Mouse (Mus musculus) midbrain, embryonic 15.5 days (tissue): ENCODE measurements at regions not wholly inside any gene's neighbourhood (a gene's known extent, or its start where the extent isn't known, plus 50 kb on each side); places are given as distances from the start of the nearest gene placed in this dataset.
A peak's percentile ranks its signal among the peaks of the same experiment; 100 is the strongest.

Source experiments
- ATAC-seq: fragments of 200-750 bp; cut with Nextera tagmentation; replicated peaks from 2 replicates; pipeline ENCODE4 v1.8.0; 2017; ENCODE audit warnings: moderate TSS enrichment
- H3K27ac ChIP-seq: fragments of 300-500 bp; sonication (generic); 2 replicates; pipeline ENCODE4 v1.5.1; 2015; ENCODE audit warnings: mild to moderate bottlenecking, inconsistent platforms
- H3K27me3 ChIP-seq: fragments of 300-500 bp; sonication (generic); replicated peaks from 2 replicates; pipeline ENCODE4 v1.6.1; 2015; ENCODE audit warnings: inconsistent platforms
- H3K36me3 ChIP-seq: fragments of 300-500 bp; sonication (generic); replicated peaks from 2 replicates; pipeline ENCODE4 v1.6.1; 2015; ENCODE audit warnings: inconsistent platforms
- H3K4me1 ChIP-seq: fragments of 300-500 bp; sonication (generic); 2 replicates; pipeline ENCODE4 v1.6.1; 2015; ENCODE audit warnings: inconsistent platforms
- H3K4me2 ChIP-seq: fragments of 300-500 bp; sonication (generic); 2 replicates; pipeline ENCODE4 v1.6.1; 2015; ENCODE audit warnings: inconsistent platforms, mild to moderate bottlenecking, moderate library complexity
- H3K4me3 ChIP-seq: fragments of 300-500 bp; sonication (generic); 2 replicates; pipeline ENCODE4 v1.5.1; 2015; ENCODE audit warnings: mild to moderate bottlenecking, inconsistent platforms
- H3K9ac ChIP-seq: fragments of 300-500 bp; sonication (generic); 2 replicates; pipeline ENCODE4 v1.6.1; 2015; ENCODE audit warnings: mild to moderate bottlenecking, inconsistent platforms
- H3K9me3 ChIP-seq: fragments of 300-500 bp; sonication (generic); 2 replicates; pipeline ENCODE4 v1.6.1; 2016; ENCODE audit warnings: inconsistent platforms
- WGBS: fragments of 180-500 bp; shearing (Covaris S2); methylation state at CpG from one replicate; pipeline ENCODE4 v1.1.7; 2015; ENCODE audit warnings: mixed read lengths; 5-methylcytosine and 5-hydroxymethylcytosine counted together

DNA sequence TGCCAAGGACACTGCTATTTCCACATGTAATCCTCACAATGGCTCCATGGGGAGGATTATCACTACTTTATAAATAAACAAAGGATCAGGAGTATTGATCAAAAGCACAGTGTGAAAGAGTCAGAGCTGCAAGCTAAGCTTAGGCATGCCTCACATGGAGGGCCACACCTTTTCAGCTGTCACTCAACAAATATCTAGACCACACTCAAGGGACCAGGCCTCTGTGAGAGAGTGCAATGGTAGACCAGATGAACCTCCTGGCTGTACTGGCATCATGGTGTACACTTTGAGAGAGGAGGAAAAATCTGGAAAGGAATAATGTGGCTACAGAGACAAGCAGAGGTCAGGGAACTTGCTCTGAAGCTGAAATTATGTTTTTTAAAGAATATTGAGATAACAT, 276.6 kb downstream of the Ccser2 start:
- H3K4me1 ChIP-seq = no peaks in the 10 kb centered on the region
- H3K9ac ChIP-seq = no peak overlapping the region
- H3K9me3 ChIP-seq = no peaks in the 10 kb centered on the region
- H3K27me3 ChIP-seq = no peaks in the 10 kb centered on the region
- no peak for ATAC-seq
- no peak overlapping the region for H3K27ac ChIP-seq
- no peak overlapping the region for H3K4me2 ChIP-seq
- no peak overlapping the region for H3K4me3 ChIP-seq
- no peaks in the 10 kb centered on the region for H3K36me3 ChIP-seq

- no peak for ATAC-seq
- H3K4me1 ChIP-seq = no peaks in the 10 kb centered on the region
- 90% methylated on average over 2 of the region's 2 CpGs for WGBS
- no peaks in the 10 kb centered on the region for H3K27me3 ChIP-seq
- no peaks in the 10 kb centered on the region for H3K36me3 ChIP-seq
- H3K9ac ChIP-seq = no peak overlapping the region
- H3K27ac ChIP-seq = no peak overlapping the region
- no peak overlapping the region for H3K4me2 ChIP-seq
- H3K4me3 ChIP-seq = no peak overlapping the region
- H3K9me3 ChIP-seq = no peaks in the 10 kb centered on the region
Measured at GRCm38 (mm10) chr14:36691018-36691417, 277.6 kb downstream of the Ccser2 start.

GRCm38 (mm10) chr14:36658678-36659263, 309.8 kb downstream of the Ccser2 start:
- Histone ChIP-seq H3K27me3 (no peaks in the 10 kb centered on the region), H3K27ac (no peak overlapping the region), H3K9ac (no peak overlapping the region), H3K4me1 (no peaks in the 10 kb centered on the region), H3K36me3 (no peaks in the 10 kb centered on the region), H3K9me3 (no peaks in the 10 kb centered on the region), H3K4me3 (no peak overlapping the region), H3K4me2 (no peak overlapping the region)
- no peak for ATAC-seq
- 70% methylated on average over 1 of the region's 1 CpGs for WGBS

DNA sequence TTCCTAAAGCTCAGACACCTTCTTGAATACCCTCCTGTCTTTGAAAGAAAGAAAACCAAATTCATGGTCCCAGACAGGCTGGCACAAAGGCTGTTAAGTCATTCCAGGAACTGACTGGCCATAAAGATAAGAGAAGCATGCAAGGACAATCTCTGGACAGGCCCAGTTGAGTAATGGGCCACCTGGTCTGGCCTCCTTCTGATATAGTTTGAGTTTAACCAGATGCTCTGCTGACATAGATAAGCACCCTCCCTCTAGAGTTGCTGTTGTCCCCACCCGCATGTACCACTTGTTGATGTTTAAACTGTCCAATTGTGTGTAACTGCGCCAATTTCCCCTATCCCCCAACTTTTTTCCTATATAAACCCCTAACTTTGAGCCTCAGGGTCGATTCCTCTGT, 310.4 kb downstream of the Ccser2 start:
- peaks cover 4% of the 10 kb centered on the region for H3K4me1 ChIP-seq
- H3K9ac ChIP-seq = no peak overlapping the region
- no peak overlapping the region for H3K27ac ChIP-seq
- H3K27me3 ChIP-seq = no peaks in the 10 kb centered on the region
- H3K36me3 ChIP-seq = no peaks in the 10 kb centered on the region
- no peak for ATAC-seq
- H3K4me3 ChIP-seq = no peak overlapping the region
- H3K4me2 ChIP-seq = no peak overlapping the region
- no peaks in the 10 kb centered on the region for H3K9me3 ChIP-seq
- WGBS = 88% methylated on average over 3 of the region's 3 CpGs

- H3K4me1 ChIP-seq = peaks cover 7% of the 10 kb centered on the region
- H3K27me3 ChIP-seq = no peaks in the 10 kb centered on the region
- 2% methylated on average over 6 of the region's 6 CpGs for WGBS
- peak overlapping the region; percentile 43 for H3K27ac ChIP-seq
- no peak overlapping the region for H3K9ac ChIP-seq
- peak; percentile 96 for ATAC-seq
- H3K4me2 ChIP-seq = no peak overlapping the region
- H3K4me3 ChIP-seq = no peak overlapping the region
- no peaks in the 10 kb centered on the region for H3K36me3 ChIP-seq
- no peaks in the 10 kb centered on the region for H3K9me3 ChIP-seq
Measured at GRCm38 (mm10) chr14:36652982-36653557, 315.5 kb downstream of the Ccser2 start.

DNA sequence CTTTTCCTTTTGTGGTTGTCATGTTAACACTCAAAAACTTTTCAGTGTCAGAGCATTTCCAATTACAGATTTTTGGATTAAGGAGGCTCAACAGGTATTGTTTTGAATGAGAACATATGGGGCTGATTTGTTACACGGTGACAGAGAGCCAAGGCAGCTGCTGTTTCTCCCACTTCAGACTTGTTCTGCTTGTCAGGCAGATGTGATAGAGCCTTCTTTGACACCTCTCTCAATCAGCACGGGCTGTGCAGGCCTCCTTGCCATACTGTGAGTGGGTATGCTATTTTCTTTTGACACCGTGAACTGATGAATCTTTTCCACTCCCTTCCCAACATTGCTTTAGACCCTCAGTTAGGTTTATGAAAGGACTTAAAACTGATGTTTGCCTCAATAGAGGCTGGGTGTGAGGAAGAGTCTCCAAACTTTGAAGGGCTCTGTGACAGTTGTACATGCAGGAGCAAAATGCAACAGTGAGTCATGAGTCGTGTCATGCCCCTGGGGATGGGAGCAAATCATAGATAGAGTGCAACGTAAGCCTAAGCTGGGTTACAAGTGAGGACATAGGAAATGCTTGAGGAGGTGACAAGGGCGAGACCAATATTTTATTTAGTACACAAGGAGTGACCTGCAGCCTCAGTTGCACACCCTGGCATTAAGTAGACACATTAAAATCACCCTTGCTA, 317.4 kb downstream of the Ccser2 start:
- 55% methylated on average over 6 of the region's 6 CpGs for WGBS
- no peak for ATAC-seq

DNA sequence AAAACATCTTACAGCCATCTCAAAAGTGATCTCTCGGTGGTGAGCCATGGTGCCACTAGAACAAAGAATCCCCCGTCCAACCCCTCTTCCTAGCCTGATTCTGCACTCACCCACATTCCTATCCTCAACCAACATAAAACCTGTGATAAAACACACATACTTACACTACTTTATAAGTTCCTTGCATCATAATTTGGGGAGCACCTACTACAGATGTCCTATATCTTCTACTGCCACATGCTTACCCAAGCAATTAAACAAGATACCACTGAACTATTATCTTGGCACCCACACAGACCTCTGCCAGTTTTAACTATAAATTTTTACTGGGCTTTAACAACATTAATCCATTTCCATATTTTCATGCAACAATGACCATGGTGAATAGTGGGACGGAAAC, 321.9 kb downstream of the Ccser2 start:
- Histone ChIP-seq H3K4me1 (no peaks in the 10 kb centered on the region), H3K27ac (no peak overlapping the region), H3K4me3 (no peak overlapping the region), H3K4me2 (no peak overlapping the region), H3K27me3 (no peaks in the 10 kb centered on the region), H3K9me3 (no peaks in the 10 kb centered on the region), H3K36me3 (no peaks in the 10 kb centered on the region), H3K9ac (no peak overlapping the region)
- ATAC-seq = no peak
- WGBS = 85% methylated on average over 3 of the region's 3 CpGs

More for the DNA sequence above, 317.4 kb downstream of the Ccser2 start:
- Histone ChIP-seq H3K4me3 (no peak overlapping the region), H3K27me3 (no peaks in the 10 kb centered on the region), H3K4me1 (peaks cover 7% of the 10 kb centered on the region), H3K36me3 (no peaks in the 10 kb centered on the region), H3K4me2 (no peak overlapping the region), H3K27ac (no peak overlapping the region), H3K9ac (no peak overlapping the region), H3K9me3 (no peaks in the 10 kb centered on the region)

DNA sequence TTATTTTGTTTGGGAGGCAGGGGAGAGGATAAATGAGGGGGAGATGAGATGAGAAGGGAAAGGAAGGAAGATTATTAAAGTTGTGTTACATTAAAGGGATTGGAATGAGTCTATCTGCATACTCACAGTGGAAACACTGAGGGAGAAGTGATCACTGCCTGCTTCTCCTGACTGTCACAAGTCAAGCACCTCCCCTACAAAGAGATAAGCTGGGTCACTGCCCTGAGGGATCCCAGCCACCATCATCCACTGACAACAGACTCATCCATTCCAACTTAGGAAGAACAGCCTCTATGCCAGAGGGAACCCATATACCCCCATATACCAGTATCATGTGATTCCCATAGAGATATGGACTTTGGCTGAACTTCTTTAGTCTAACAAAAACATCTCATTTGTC, 322.3 kb downstream of the Ccser2 start:
- H3K9ac ChIP-seq = no peak overlapping the region
- no peaks in the 10 kb centered on the region for H3K36me3 ChIP-seq
- H3K27ac ChIP-seq = no peak overlapping the region
- no peak overlapping the region for H3K4me3 ChIP-seq
- no peaks in the 10 kb centered on the region for H3K4me1 ChIP-seq
- no peaks in the 10 kb centered on the region for H3K27me3 ChIP-seq
- no peak for ATAC-seq
- no peaks in the 10 kb centered on the region for H3K9me3 ChIP-seq
- no peak overlapping the region for H3K4me2 ChIP-seq

GRCm38 (mm10) chr14:36624822-36625221, 343.8 kb downstream of the Ccser2 start:
- Histone ChIP-seq H3K27ac (no peak overlapping the region), H3K27me3 (no peaks in the 10 kb centered on the region), H3K36me3 (no peaks in the 10 kb centered on the region), H3K9ac (no peak overlapping the region), H3K9me3 (no peaks in the 10 kb centered on the region), H3K4me1 (peaks cover 7% of the 10 kb centered on the region; the same call in 1 of the 2 replicates), H3K4me2 (no peak overlapping the region), H3K4me3 (no peak overlapping the region)
- no peak for ATAC-seq

- Histone ChIP-seq H3K27ac (no peak overlapping the region), H3K36me3 (no peaks in the 10 kb centered on the region), H3K4me3 (no peak overlapping the region), H3K27me3 (no peaks in the 10 kb centered on the region), H3K9ac (no peak overlapping the region), H3K4me1 (peaks cover 7% of the 10 kb centered on the region; the same call in 1 of the 2 replicates), H3K9me3 (no peaks in the 10 kb centered on the region), H3K4me2 (no peak overlapping the region)
- WGBS = 77% methylated on average over 1 of the region's 1 CpGs
- ATAC-seq = peak; percentile 88
Measured at GRCm38 (mm10) chr14:36624134-36624533, 344.4 kb downstream of the Ccser2 start.

- H3K4me1 ChIP-seq = peaks cover 7% of the 10 kb centered on the region; the same call in 1 of the 2 replicates
- 88% methylated on average over 1 of the region's 1 CpGs for WGBS
- ATAC-seq = no peak
- no peak overlapping the region for H3K9ac ChIP-seq
- no peaks in the 10 kb centered on the region for H3K36me3 ChIP-seq
- no peaks in the 10 kb centered on the region for H3K9me3 ChIP-seq
- H3K4me2 ChIP-seq = no peak overlapping the region
- no peak overlapping the region for H3K27ac ChIP-seq
- H3K27me3 ChIP-seq = no peaks in the 10 kb centered on the region
- no peak overlapping the region for H3K4me3 ChIP-seq
Measured at GRCm38 (mm10) chr14:36623036-36623435, 345.5 kb downstream of the Ccser2 start.

GRCm38 (mm10) chr14:36618459-36619085, 350.0 kb downstream of the Ccser2 start:
- Histone ChIP-seq H3K36me3 (no peaks in the 10 kb centered on the region), H3K4me1 (no peaks in the 10 kb centered on the region), H3K9me3 (no peaks in the 10 kb centered on the region), H3K4me2 (no peak overlapping the region), H3K9ac (no peak overlapping the region), H3K27ac (no peak overlapping the region), H3K4me3 (no peak overlapping the region), H3K27me3 (no peaks in the 10 kb centered on the region)
- 97% methylated on average over 1 of the region's 1 CpGs for WGBS
- ATAC-seq = no peak

DNA sequence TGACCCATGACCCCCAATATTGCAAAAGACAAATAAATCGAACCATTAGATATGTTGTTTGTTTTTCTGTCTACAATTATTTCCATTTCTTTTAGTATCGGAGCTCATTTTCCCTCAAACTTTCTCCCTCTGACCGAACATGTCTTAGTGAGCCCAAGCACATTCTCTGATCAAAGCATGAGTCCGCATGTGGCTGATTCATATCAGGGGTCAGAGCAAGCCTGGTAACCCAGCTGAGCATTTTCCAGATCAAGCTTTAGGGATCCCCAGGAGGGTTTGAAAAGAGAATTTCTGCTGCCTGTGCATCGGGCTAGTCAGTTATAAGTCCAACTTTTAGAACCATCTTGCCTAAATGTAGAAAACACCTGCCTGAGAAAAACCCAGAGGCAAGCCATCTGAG, 350.6 kb downstream of the Ccser2 start:
- H3K36me3 ChIP-seq = no peaks in the 10 kb centered on the region
- no peak overlapping the region for H3K4me2 ChIP-seq
- no peaks in the 10 kb centered on the region for H3K9me3 ChIP-seq
- ATAC-seq = no peak
- H3K4me3 ChIP-seq = no peak overlapping the region
- H3K27ac ChIP-seq = no peak overlapping the region
- H3K9ac ChIP-seq = no peak overlapping the region
- 80% methylated on average over 5 of the region's 5 CpGs for WGBS
- H3K4me1 ChIP-seq = no peaks in the 10 kb centered on the region
- H3K27me3 ChIP-seq = no peaks in the 10 kb centered on the region
